Mouse (Mus musculus) liver, embryonic 14.5 days (tissue): Measurements from ENCODE around the gene Pgpep1. TPM values are rescaled to one million over a fixed set of nuclear protein-coding genes. Genes with fewer than 3 reads are reported as not detected.
A peak's percentile ranks its signal among the peaks of the same experiment; 100 is the strongest.

Experiments used
- ATAC-seq: fragments of 200-750 bp; cut with Nextera tagmentation; 2 replicates; pipeline ENCODE4 v1.8.0; 2017; ENCODE audit warnings: moderate number of reproducible peaks, mild to moderate bottlenecking, moderate library complexity; ENCODE audit not compliant: insufficient read depth
- DNase-seq, 3 experiments: peaks; one replicate each; pipeline ENCODE4 v3.0.0-alpha.2; 2012 to 2013; ENCODE audit warnings: low read depth in 3 of 3, low spot score in 3 of 3
- H3K27ac ChIP-seq: fragments of 300-500 bp; sonication (generic); 2 replicates; pipeline ENCODE4 v1.5.1; 2014; ENCODE audit warnings: moderate library complexity, mild to moderate bottlenecking, control low read depth, inconsistent platforms
- H3K27me3 ChIP-seq: fragments of 300-500 bp; sonication (generic); 2 replicates; pipeline ENCODE4 v1.6.1; 2014; ENCODE audit warnings: mild to moderate bottlenecking, low read length, moderate library complexity; ENCODE audit not compliant: control insufficient read depth, insufficient read depth
- H3K36me3 ChIP-seq: fragments of 300-500 bp; sonication (generic); replicated peaks from 2 replicates; pipeline ENCODE4 v1.6.1; 2014; ENCODE audit warnings: low read depth; ENCODE audit not compliant: control insufficient read depth, insufficient read depth
- H3K4me1 ChIP-seq, 2 experiments: fragments of 200-500 bp in 1 of 2; fragments of 300-500 bp in 1 of 2; sonication (generic) in 1 of 2; replicated peaks; 2 replicates each; pipeline ENCODE4 v1.6.1; 2012 to 2014; ENCODE audit warnings: antibody characterized with exemption in 1 of 2, inconsistent platforms in 1 of 2, low read length in 1 of 2; ENCODE audit not compliant: control insufficient read depth in 2 of 2, insufficient read depth in 2 of 2
- H3K4me2 ChIP-seq: fragments of 300-500 bp; sonication (generic); 2 replicates; pipeline ENCODE4 v1.6.1; 2014; ENCODE audit warnings: low read depth, mild to moderate bottlenecking, control low read depth, moderate library complexity
- H3K4me3 ChIP-seq, 2 experiments: fragments of 200-500 bp in 1 of 2; fragments of 300-500 bp in 1 of 2; sonication (generic) in 1 of 2; 2 replicates each; pipeline ENCODE4 v1.5.1; 2012 to 2014; ENCODE audit warnings: low read depth in 2 of 2, low read length in 2 of 2, mild to moderate bottlenecking in 2 of 2, control low read depth in 1 of 2, inconsistent platforms in 1 of 2, moderate library complexity in 1 of 2; ENCODE audit not compliant: insufficient read depth in 1 of 2
- H3K9ac ChIP-seq: fragments of 300-500 bp; sonication (generic); replicated peaks from 2 replicates; pipeline ENCODE4 v1.6.1; 2014; ENCODE audit warnings: mild to moderate bottlenecking, control low read depth, moderate library complexity
- H3K9me3 ChIP-seq: fragments of 300-500 bp; sonication (generic); 2 replicates; pipeline ENCODE4 v1.6.1; 2016; ENCODE audit warnings: low read length, mixed read lengths; ENCODE audit not compliant: control insufficient read depth
- CTCF ChIP-seq: IDR thresholded peaks from 2 replicates; pipeline ENCODE4 v1.5.1; 2016; ENCODE audit warnings: antibody characterized with exemption, low read depth, control low read depth
- EP300 ChIP-seq: IDR thresholded peaks from 2 replicates; pipeline ENCODE4 v1.6.1; 2016; ENCODE audit warnings: antibody characterized with exemption, low read depth
- WGBS: fragments of 180-500 bp; shearing (Covaris S2); extraction: QIAGEN DNeasy Blood & Tissue Kit; methylation state at CpG from one replicate; pipeline ENCODE4 v1.1.7; 2014; ENCODE audit not compliant: insufficient replicate concordance; 5-methylcytosine and 5-hydroxymethylcytosine counted together
- polyA plus RNA-seq, 2 experiments: library from polyadenylated mRNA; depleted of rRNA in 1 of 2; stranded (reverse) in 1 of 2; unstranded in 1 of 2; fragments of >200 nt; fragmentation: Nextera tagmentation in 1 of 2; extraction: Ambion mirVana in 1 of 2; gene quantifications; 2 replicates each; pipeline versions ENCODE4 v1.2.1 to v1.2.3; 2012 to 2014

The Pgpep1 gene
- polyA plus RNA-seq, 2 experiments: 8.6 to 19.8 TPM

- Histone ChIP-seq H3K36me3 (no peaks in the 10 kb centered on the region), H3K27me3 (no peaks in the 10 kb centered on the region), H3K27ac (no peak within 1 kb of the TSS), H3K4me3 (peak within 1 kb of the TSS in 1 of 2 experiments; percentile 14; a peak in 2 of 4 replicates), H3K4me2 (peak within 1 kb of the TSS; percentile 6; the same call in 1 of the 2 replicates), H3K9me3 (no peaks in the 10 kb centered on the region), H3K4me1 (peaks cover 30 to 44% of the 10 kb centered on the region in 2 experiments), H3K9ac (peak within 1 kb of the TSS; percentile 25; the same call in 1 of the 2 replicates)
- TF ChIP-seq CTCF (no peak), EP300 (no peak)
- ATAC-seq: no peak
- WGBS: 14% methylated on average over 3 of the region's 3 CpGs
- no peak for DNase-seq
Measured at GRCm38 (mm10) chr8:70615894-70616293, 44.3 kb downstream of the Pgpep1 start, which contains the start of gene Lrrc25. Gene Lrrc25 (plus strand): TSS chr8:70616155.

GRCm38 (mm10) chr8:70615281-70615680, 44.9 kb downstream of the Pgpep1 start:
- H3K36me3 ChIP-seq: no peaks in the 10 kb centered on the region
- no peak overlapping the region for H3K27ac ChIP-seq
- ATAC-seq (no peak), DNase-seq (no peak)
- H3K4me2 ChIP-seq: no peak overlapping the region
- H3K9ac ChIP-seq: no peak overlapping the region
- no peaks in the 10 kb centered on the region for H3K27me3 ChIP-seq
- TF ChIP-seq EP300: no peak
- no peak for TF ChIP-seq CTCF
- no peaks in the 10 kb centered on the region for H3K9me3 ChIP-seq
- 81% methylated on average over 8 of the region's 8 CpGs for WGBS
- peaks cover 30 to 46% of the 10 kb centered on the region in 2 experiments for H3K4me1 ChIP-seq
- no peak overlapping the region for H3K4me3 ChIP-seq

GRCm38 (mm10) chr8:70614469-70614868, 45.7 kb downstream of the Pgpep1 start:
- ATAC-seq (no peak), DNase-seq (no peak)
- Histone ChIP-seq H3K27ac (no peak overlapping the region; the same call in 1 of the 2 replicates), H3K4me3 (no peak overlapping the region), H3K4me1 (peaks cover 34 to 43% of the 10 kb centered on the region in 2 experiments), H3K9me3 (no peaks in the 10 kb centered on the region), H3K36me3 (no peaks in the 10 kb centered on the region), H3K4me2 (no peak overlapping the region), H3K27me3 (no peaks in the 10 kb centered on the region), H3K9ac (no peak overlapping the region)
- TF ChIP-seq EP300 (no peak), CTCF (no peak)
- WGBS: 56% methylated on average over 5 of the region's 5 CpGs

- H3K36me3 ChIP-seq: no peaks in the 10 kb centered on the region
- ATAC-seq (no peak), DNase-seq (no peak)
- no peaks in the 10 kb centered on the region for H3K9me3 ChIP-seq
- no peak overlapping the region for H3K4me2 ChIP-seq
- H3K27me3 ChIP-seq: no peaks in the 10 kb centered on the region
- peaks cover 32 to 42% of the 10 kb centered on the region in 2 experiments for H3K4me1 ChIP-seq
- WGBS: 5% methylated on average over 1 of the region's 1 CpGs
- TF ChIP-seq EP300: no peak
- TF ChIP-seq CTCF: no peak
- H3K27ac ChIP-seq: no peak overlapping the region
- no peak overlapping the region for H3K9ac ChIP-seq
- H3K4me3 ChIP-seq: no peak overlapping the region
Measured at GRCm38 (mm10) chr8:70613763-70614162, 46.4 kb downstream of the Pgpep1 start.

GRCm38 (mm10) chr8:70611849-70612248, 48.3 kb downstream of the Pgpep1 start:
- Histone ChIP-seq H3K36me3 (no peaks in the 10 kb centered on the region), H3K27ac (peak overlapping the region; percentile 75), H3K4me3 (peak overlapping the region; percentile 62 to 63), H3K27me3 (no peaks in the 10 kb centered on the region), H3K4me2 (peak overlapping the region; percentile 91), H3K4me1 (peaks cover 23 to 33% of the 10 kb centered on the region in 2 experiments), H3K9ac (peak overlapping the region; percentile 60), H3K9me3 (no peaks in the 10 kb centered on the region)
- TF ChIP-seq CTCF (peak; percentile 99), EP300 (no peak)
- WGBS: 0% methylated on average over 6 of the region's 6 CpGs
- DNase-seq (peak; percentile 73 to 89 (median 74)), ATAC-seq (peak; percentile 43)
